Mouse (Mus musculus) lung, postnatal 0 days (tissue): ENCODE data around the gene Nup54.

Experiments
- CTCF ChIP-seq: IDR thresholded peaks from 2 replicates; pipeline ENCODE4 v1.5.1; 2016; ENCODE audit warnings: antibody characterized with exemption, mild to moderate bottlenecking
- EP300 ChIP-seq: IDR thresholded peaks from 2 replicates; pipeline ENCODE4 v1.6.1; 2016; ENCODE audit warnings: antibody characterized with exemption, mild to moderate bottlenecking, control low read depth

- TF ChIP-seq CTCF, result no peak
- no peak for TF ChIP-seq EP300
Observed at GRCm38 (mm10) chr5:92467102-92467766, 32.2 kb upstream of the Nup54 start.
